Mouse (Mus musculus) common myeloid progenitor, adult 5-6 weeks (primary cell): ENCODE measurements around the gene Ift57. TPM values are rescaled to one million over a fixed set of nuclear protein-coding genes. Genes with fewer than 3 reads are reported as not detected.

Source experiments
- ATAC-seq: replicated peaks from 2 replicates; pipeline ENCODE4 v1.8.0; 2016; ENCODE audit warnings: low read depth, mild to moderate bottlenecking, moderate TSS enrichment, inconsistent platforms; ENCODE audit not compliant: poor library complexity, severe bottlenecking
- total RNA-seq: library from RNA; stranded (forward); fragments of 200-1000, 187-1606 nt; gene quantifications from 2 replicates; pipeline ENCODE4 v1.2.3, GENCODE M21; 2017

Gene Ift57
- total RNA-seq, 1 experiment from 2014 or later: 49.5 TPM

DNA sequence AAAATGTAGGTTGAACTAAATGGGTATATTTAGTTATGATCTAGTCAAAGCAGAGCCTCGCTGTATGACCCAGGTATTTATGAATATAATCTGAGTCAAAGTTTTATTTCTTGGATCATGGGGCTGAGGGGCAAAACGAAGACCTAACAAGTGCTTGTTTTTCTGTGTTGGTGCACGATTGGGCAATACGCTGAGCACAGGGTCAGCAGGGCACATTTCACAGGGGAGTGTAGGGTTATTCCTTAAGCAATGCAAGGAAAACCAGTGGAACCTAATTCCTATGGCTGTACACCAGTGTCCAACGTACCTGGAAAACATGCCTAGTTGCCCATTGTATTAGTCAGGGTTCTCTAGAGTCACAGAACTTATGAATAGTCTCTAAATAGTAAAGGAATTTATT is 88.7 kb downstream of the Ift57 start:
- no peak for ATAC-seq

DNA sequence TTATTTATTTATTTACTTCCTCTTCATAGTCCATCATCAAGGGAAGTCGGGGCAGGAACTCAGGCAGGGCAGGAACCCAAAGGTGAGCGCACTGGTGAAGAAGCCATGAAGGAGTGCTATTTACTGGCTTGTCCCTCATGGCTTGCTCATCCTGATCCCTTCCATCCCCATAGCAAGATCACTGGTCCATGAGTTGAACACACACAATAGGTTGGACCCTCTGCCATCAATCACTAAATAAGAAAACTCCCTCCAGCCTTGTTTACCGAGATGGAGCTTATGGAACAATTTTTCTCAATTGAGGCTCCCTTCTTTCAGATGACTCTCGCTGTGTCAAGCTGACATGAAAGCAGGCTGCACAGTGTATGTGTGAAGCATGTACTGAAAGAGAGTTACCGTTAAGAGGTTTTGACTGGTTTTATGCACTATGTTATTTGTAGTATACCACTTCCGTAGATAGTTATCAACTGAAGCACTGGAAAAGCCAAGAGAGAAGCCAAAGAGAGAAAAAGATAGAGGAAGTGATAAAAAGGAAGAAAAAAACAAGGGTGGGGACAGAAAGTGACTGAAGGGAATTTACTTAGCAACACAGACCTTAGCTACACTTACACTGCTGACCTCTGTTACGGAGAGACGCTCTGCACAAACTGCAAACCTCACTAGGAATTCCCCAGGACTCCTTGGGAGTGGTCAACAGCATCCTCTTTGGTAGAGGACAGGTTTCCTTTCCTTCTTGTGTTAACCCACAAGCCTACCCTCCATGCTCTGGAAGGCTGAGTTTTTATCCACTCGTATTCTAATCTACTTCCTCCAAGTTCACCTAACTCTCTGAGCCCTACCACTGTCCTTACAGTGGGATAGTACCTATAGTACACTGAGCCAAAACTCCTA is 91.8 kb downstream of the Ift57 start:
- peak; percentile 62 for ATAC-seq

DNA sequence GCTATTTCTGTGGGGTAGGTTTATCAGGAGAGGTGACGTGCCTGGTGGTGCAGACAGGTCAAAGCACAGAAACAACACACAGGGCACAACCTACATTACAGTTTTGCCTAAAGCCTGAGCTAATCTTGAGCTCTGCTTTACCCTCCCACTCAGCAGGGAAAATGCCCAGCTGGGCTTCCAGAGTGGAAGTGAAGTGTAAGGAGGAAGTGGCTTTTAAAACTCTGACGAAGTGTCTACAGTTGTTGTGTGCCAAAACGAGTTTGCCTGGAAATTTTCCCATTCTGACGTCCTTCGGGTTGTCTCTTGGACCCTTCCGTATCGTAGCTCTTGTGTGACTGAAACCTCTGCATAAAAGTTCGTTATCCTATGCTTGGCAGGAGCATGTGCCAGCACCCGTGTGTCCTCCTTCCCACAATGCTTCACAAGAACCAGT is 93.4 kb downstream of the Ift57 start:
- peak; percentile 71 for ATAC-seq

DNA sequence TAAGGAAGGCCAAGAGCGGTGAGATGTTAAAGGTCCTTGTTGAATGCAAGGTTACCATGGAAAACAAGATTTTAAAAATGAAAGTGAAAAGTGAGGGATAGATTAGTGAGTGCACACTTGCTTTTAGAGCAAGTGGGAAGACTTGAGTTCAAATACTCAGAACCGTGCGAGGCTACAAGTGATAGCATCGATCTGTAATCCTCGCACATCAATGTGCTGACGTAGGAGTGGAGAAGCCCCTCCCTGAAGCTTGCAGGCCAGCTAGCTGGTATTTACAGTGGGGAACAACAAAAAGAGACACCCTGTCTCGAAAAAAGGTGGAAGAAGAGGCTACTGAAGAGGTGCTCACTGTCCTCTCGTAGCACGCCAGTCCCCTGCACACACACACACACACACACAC is 94.6 kb downstream of the Ift57 start:
- no peak for ATAC-seq

DNA sequence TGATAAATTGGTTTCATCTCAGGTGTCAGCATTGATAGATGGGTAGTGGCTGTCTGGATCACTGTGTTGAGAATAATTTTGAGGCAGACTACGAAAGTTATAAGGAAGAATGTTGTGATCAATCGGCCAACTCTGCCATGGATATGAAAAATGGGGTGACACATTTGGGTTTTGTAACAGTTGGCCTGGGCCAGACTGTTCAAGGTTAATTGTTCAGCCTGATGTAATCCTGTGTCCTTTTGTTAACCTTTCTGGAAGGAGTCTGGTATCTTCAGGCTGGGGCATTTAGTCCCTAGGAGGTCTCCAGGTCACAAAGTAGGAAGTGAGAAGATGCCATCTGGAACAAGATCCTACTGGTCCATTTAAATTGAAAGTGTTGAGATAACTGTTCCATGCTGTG is 97.2 kb downstream of the Ift57 start:
- ATAC-seq: no peak

DNA sequence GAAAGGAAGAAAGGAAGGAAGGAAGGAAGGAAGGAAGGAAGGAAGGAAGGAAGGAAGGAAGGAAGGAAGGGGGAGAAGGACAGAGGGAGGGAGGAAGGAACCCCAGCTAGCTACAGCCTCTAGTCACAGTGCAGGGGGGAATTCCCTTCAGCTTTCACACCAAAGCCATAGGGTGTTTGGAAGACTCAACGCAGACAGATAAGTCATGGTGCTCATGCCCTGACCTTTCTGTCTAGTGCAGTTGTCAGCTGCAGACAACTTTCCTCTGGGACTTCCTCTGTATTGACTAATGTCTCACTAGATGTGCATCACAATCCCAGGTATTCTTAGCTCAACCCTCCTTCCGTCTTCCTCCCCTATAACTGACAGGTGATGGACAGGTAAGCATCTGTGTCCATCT is 97.9 kb downstream of the Ift57 start:
- no peak for ATAC-seq

DNA sequence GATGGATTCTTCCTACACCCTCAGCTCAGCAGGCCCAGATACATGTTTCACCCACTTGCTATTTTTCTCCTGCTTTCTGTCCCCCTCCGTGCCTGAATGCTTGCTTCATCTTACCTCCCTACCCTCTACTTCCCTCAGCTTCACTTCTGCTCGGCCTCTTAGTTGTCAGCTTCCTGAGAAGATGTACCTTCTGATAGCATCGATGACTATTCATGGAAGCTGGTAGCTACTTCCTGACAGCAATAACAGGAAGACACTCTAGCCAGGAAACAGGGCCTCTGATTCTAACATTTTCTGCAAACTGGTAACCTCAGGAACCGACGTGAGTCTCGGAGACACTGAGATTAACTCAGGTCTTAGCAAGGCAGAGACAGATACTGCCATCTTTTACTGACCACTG is 99.8 kb downstream of the Ift57 start:
- ATAC-seq: peak; percentile 20; the same call in 1 of the 2 replicates

DNA sequence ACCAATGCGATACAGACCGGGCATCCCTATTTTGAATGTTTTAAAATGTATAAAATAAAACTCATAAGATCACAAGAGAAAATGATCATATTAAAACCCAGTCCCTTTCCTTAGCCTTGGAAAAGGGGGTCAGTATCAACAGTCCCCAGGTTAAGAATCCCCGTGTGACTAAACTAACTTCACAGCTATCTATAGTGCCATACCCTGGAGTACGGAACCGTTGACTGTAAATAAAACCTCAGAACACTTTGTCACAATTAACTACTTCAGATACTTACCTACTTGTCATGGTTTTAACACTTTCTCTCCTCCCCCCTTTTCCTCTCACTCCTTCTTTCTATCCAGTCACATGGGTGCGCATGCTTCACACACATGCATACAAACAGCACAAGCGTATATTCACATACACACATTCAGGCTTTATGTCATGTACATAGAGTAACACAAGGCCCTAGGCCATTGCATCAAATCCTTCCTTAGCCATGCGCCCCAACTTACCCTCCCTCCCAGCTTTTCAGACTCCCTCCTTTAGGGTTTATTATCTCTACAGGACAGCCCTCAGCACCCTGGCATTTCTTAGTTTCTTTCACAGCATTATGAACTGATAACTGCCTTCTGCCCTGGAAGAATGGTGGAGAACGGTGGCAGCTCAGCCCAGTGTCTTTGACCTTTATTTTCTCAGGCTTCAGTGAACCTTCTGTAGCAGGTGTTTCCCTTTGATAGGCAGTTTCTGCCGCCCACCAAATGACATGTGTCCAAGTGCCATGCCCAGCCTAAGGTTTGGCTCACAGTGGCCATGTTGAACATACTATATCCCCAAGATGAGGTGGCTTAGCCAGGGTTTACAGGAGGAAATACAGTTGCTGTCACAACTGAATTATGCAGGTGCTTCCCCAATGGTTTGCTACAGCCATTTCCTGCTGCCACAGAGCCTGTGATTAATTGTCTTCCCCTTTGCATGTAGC is 100.8 kb downstream of the Ift57 start, which contains the start of gene Cd47:
Gene Cd47, plus strand, starts transcription at position 937 of the 965 bp plus-strand sequence.
- peak; percentile 75 for ATAC-seq

DNA sequence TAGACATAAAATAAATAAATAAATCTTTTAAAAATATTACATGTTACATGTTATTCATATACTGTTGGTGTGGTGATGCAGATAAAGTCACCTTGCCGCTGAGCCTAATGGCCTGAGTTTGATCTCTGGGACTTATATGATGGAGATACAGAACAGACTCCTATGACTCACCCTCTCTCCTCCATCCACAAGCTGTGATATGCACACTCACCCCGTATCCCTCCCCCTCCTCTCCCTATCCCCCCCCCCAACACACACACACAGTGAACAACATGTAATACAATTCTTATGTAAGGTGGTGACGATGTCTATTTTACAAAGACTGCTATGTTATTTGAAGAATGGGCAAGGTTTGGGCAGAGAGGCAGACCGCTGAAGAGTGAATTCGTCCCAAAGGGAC is 102.0 kb downstream of the Ift57 start:
- no peak for ATAC-seq

DNA sequence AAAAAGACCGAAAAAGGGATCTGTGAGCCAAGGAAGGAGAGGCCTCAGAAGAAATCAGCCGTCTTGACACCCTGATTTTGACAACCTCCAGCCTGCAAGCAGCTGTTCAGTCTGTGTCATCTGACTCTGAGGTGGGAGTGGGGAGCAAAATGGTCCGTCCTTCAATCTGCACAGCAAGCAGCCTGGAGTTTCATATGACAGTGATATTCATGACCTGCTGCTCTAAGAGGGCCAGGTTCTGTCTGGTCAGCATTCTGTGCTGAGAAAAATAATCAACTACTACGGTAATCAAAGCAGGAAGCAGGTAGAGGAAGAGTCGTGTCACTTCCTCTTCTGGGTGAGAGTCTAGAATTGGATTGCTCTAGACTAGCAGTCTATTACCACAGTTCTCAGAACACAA is 102.4 kb downstream of the Ift57 start:
- peak; percentile 10; the same call in 1 of the 2 replicates for ATAC-seq

DNA sequence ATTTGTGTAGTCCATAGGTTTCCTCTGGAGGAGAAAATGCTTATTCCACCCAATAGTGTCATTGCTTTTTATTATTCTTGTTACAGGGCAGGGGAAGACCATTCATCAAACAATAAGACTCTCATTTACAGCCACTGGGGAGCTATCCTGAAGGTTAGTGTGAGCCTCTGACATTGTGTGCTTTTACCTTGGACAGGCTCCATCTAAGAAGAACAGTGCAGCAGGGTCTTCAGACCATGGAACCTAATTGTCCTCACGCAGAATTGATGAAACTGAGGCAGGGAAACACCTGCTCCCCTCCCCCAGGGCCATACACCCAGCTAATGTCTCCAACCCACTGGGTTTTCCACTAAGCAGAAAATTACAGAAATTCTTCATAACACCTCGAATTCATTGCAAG is 104.0 kb downstream of the Ift57 start:
- no peak for ATAC-seq

DNA sequence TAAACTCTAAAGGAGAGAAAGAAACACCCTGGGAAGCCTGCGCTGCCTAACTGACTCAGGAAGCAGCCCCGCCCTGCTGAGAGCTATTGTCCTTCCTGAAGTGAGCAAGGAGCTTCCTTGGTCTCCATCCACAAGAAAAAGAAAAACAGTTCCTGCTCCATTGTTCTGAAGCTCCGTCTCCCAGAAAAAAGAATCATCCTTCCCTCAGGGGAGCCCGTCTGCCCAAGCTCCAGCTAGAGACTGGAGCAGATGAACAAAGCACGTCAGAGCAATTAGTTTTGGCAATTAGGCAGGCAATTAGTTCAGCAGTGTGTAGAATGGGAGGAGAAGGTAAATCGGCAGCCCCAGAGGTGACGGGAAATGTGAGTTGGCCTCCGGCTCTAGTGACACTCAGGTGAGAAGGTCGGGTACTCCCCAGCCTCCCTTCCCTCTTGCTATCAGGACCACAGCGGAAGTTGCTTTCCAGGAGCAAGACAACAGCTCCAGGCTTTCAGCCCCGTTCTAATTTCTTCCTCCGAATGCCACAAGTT is 105.0 kb downstream of the Ift57 start:
- ATAC-seq: no peak

DNA sequence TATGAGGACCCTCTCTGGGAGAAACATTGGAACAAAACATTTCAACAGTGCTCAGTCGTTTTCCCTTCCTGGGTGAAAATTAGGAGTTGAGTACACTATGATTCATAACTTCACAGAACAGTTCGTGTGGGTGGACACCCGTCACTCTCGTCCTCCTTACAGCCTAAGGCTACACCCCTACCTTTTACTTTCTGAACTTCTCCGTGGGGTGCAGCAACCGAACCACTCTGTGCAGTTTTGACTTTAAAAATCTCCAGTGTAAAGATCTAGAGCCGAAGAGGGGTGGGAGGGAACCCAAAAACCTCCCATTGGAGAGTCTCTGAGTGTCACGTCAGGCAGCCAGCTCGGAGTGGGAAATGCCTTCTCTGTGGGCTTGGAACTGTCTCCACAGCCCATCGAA is 107.9 kb downstream of the Ift57 start:
- no peak for ATAC-seq

DNA sequence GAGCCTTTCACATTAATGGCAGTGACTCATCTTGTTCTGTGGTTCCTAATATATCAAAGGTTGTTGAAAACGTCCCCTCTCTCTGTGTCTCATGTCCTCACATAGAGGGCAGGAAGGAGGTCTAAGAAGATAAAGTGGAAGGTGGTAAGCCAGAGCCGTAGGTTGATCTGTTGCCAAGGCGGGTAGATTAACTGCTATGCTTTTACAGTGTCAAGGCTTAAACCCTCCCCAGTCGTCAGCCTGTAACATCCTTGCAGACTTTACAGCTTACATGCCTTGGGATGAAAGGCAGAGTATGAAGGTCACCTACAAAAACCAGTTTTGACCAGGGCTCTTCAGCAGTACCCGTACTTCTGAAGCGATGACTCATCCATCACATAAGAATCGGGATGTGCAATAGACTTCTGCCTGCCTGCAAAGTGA is 108.4 kb downstream of the Ift57 start:
- peak; percentile 74 for ATAC-seq

DNA sequence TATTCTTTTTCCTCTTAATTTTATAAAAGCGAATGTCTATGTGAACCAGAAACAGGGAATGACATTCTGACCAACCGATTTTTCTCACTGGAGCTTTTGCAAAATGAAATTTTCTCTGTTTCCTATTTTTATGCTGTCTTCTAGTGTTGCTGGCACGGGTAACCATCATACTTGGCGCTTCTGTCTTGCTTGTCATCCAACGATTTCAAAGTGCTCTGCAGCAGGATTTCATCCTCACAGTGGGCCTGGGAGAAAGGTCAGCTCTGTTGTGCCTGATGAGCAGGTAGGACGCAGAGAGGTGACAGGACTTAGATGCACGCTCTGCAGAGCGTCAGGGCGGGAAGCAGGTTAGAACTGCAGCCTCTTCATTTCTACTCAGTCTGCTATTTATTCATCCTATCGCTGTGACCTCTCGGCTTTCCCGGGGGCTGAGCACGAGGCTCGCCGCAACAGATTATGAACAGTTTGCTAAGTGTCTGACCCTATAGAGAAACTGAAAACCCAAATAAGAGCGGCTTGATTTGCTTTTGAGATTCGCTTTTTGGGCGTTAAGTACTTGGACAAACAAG is 108.9 kb downstream of the Ift57 start:
- no peak for ATAC-seq

DNA sequence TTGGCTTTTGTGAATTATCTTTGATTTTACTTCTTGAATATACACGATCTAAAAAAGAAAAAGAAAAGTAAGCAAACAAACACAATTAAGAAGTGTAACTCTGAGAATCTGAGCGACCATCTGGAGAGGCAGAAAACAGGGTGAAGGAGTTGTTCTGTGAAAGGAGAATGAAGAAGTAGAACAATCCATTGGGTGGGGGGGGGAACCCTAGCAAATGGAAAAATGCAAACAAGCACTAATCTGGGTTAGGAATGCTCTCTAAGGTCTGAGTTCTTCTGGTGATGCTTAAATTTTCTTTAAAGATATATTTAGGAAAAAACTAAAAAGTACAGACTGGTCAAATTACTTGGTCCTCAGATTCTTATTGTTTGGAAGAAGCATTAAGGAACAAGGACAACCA is 112.9 kb downstream of the Ift57 start:
- ATAC-seq: no peak

DNA sequence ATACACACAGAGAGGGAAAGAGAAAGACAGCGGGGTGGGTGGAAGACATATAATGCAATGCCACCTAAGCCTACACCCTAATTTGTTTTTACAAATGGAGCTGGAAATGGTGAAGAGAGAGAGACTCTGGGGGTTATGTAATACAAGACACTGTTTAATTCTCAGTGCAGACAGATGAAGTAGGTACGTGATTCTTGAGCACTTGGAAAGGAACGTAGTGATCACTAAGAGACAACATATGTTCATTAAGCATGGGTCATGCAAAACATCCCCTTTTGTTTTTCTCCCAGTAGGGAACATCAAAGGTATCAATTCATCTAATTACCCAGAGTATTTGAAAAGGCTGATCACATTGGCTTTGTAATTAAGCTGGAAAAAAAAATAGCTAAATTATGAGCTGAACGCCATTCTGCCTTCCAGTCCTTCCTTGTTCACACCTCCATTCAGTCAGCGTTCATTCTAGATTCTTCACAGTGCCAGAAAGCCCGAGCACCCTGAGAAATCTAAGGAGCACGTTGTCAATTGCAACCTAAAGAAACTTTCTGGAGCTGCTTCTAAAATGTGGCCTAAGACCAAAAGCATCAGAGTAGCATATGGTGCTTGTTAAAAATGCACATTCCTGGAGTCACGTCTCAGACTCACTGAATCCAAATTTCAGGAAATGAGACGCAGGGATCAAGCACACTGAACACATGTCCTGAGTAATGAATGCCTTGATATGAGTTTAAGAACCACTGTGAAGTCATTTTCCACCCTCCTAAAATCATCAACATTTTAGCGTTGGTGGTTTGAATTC is 114.0 kb downstream of the Ift57 start:
- ATAC-seq: no peak

DNA sequence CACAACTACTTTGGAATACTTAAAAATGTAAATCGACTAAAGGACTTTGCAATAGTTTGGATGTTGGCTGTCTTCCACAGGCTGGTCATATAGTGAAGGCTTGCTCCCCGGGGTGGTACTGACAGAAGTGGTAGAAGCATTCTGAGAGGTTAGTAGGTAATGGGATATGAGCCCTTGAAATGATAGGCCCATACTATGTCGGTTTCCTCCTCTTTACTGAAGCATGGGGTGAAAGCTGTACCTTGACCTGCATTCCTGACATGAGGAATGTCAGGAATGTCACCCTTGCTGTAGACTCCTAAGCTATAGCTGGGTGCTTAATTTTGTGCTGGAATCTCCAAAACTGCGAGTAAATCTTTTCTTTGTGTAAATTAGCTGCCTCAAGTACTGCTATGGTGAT is 115.4 kb downstream of the Ift57 start:
- ATAC-seq: no peak
